Mouse (Mus musculus) midbrain, embryonic 16.5 days (tissue): Measurements from ENCODE around the gene Gm43064. TPM values are rescaled to one million over a fixed set of nuclear protein-coding genes. Genes with fewer than 3 reads are reported as not detected.

Source experiments
- ATAC-seq: fragments of 200-750 bp; cut with Nextera tagmentation; 2 replicates; pipeline ENCODE4 v1.8.0; 2017; ENCODE audit warnings: moderate TSS enrichment
- H3K27ac ChIP-seq: fragments of 300-500 bp; sonication (generic); 2 replicates; pipeline ENCODE4 v1.5.1; 2014; ENCODE audit warnings: mild to moderate bottlenecking, low read length, mixed read lengths
- H3K27me3 ChIP-seq: fragments of 300-500 bp; sonication (generic); 2 replicates; pipeline ENCODE4 v1.6.1; 2014; ENCODE audit warnings: low read depth, low read length, mixed read lengths; ENCODE audit not compliant: control insufficient read depth, insufficient read depth
- H3K36me3 ChIP-seq: fragments of 300-500 bp; sonication (generic); 2 replicates; pipeline ENCODE4 v1.6.1; 2014; ENCODE audit warnings: mild to moderate bottlenecking, low read length, moderate library complexity, mixed read lengths; ENCODE audit not compliant: control insufficient read depth, insufficient read depth
- H3K4me1 ChIP-seq: fragments of 300-500 bp; sonication (generic); 2 replicates; pipeline ENCODE4 v1.6.1; 2014; ENCODE audit warnings: mild to moderate bottlenecking, low read length, mixed read lengths; ENCODE audit not compliant: control insufficient read depth, insufficient read depth
- H3K4me2 ChIP-seq: fragments of 300-500 bp; sonication (generic); 2 replicates; pipeline ENCODE4 v1.6.1; 2014; ENCODE audit warnings: mild to moderate bottlenecking, low read length, mixed read lengths
- H3K4me3 ChIP-seq: fragments of 300-500 bp; sonication (generic); 2 replicates; pipeline ENCODE4 v1.5.1; 2014; ENCODE audit warnings: low read depth, mild to moderate bottlenecking, low read length, moderate library complexity, mixed read lengths
- H3K9ac ChIP-seq: fragments of 300-500 bp; sonication (generic); 2 replicates; pipeline ENCODE4 v1.6.1; 2014; ENCODE audit warnings: low read depth, low read length, mixed read lengths
- H3K9me3 ChIP-seq: fragments of 300-500 bp; sonication (generic); replicated peaks from 2 replicates; pipeline ENCODE4 v1.6.1; 2014; ENCODE audit warnings: mild to moderate bottlenecking, low read length, mixed read lengths; ENCODE audit not compliant: control insufficient read depth, poor library complexity, severe bottlenecking
- WGBS: fragments of 180-500 bp; shearing (Covaris S2); extraction: QIAGEN DNeasy Blood & Tissue Kit; methylation state at CpG from one replicate; pipeline ENCODE4 v1.1.7; 2014; 5-methylcytosine and 5-hydroxymethylcytosine counted together
- polyA plus RNA-seq: library from polyadenylated mRNA; unstranded; fragments of >200 nt; fragmentation: Nextera tagmentation; extraction: Ambion mirVana; gene quantifications from 2 replicates; pipeline ENCODE4 v1.2.1, GENCODE M21; 2015

Gm43064 gene
- polyA plus RNA-seq, 1 experiment from 2014 or later, result 0.15 TPM

DNA sequence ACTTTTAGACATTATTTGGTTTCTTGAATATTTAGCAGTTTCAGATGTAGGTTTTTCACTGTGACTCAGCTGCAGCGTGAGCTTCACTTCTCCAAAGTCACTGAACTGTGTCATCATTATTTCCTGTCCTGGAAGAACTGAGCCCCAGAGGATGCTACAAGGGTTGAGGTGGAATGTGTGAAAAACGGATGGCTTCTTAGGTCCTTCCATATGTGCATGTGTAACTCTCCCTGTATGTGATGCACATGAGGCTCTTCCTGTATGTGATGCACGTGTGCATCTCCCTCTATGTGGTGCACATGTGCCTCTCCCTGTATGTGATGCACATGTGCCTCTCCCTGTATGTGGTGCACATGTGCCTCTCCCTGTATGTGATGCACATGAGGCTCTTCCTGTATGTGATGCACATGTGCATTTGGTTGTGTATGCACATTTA, 63.3 kb downstream of the Gm43064 start:
- Histone ChIP-seq H3K4me2 (no peak overlapping the region), H3K27me3 (no peaks in the 10 kb centered on the region), H3K36me3 (no peaks in the 10 kb centered on the region), H3K9ac (no peak overlapping the region), H3K27ac (no peak overlapping the region), H3K9me3 (no peaks in the 10 kb centered on the region), H3K4me3 (no peak overlapping the region), H3K4me1 (no peaks in the 10 kb centered on the region)
- WGBS, result 68% methylated on average over 3 of the region's 3 CpGs
- ATAC-seq, result no peak

DNA sequence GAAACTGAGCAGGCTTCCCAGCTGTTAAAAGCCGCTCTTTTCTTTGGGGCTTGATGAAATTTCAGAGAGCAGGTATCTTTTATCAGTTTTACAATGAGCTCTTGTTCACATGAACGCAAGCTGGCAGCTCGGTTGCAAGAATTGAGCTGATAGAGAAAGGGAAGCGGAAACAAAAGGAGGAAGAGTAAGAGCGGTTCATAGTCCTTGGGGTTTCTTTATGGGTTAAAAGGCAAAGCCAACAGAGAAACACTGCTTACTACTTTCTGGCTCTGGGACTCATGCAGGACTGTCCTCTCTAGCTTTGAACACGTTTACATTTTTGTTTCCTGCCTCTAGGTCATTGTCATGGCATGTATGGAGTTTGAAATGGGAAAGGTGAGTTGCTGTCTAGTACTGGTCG, 65.0 kb downstream of the Gm43064 start:
- Histone ChIP-seq H3K9ac (no peak overlapping the region), H3K27ac (no peak overlapping the region), H3K36me3 (no peaks in the 10 kb centered on the region), H3K4me1 (no peaks in the 10 kb centered on the region), H3K9me3 (no peaks in the 10 kb centered on the region), H3K4me2 (no peak overlapping the region), H3K27me3 (no peaks in the 10 kb centered on the region), H3K4me3 (no peak overlapping the region)
- 76% methylated on average over 7 of the region's 7 CpGs for WGBS
- no peak for ATAC-seq

DNA sequence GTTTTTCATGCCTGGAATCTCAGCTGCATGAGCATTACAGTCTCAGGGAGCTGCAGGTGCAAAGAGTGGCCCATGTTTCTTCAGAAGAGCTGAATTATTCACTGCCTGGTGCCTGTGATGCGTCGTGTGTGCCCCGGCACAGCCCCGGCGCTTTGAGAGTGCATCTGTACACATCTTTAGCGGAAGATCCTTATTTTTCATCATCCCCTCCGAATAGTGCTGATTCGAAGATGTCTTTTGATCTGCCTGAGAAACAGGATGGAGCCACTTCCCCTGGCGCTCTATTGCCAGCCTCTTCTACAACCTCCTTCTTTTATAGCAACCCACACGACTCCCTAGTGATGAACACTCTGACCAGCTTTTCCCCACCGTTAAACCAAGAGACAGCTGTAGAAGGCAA, 76.6 kb downstream of the Gm43064 start:
- no peaks in the 10 kb centered on the region for H3K27me3 ChIP-seq
- H3K4me3 ChIP-seq, result no peak overlapping the region
- no peak overlapping the region for H3K4me2 ChIP-seq
- no peak overlapping the region for H3K27ac ChIP-seq
- WGBS, result 71% methylated on average over 11 of the region's 11 CpGs
- ATAC-seq, result no peak
- H3K9me3 ChIP-seq, result no peaks in the 10 kb centered on the region
- no peaks in the 10 kb centered on the region for H3K36me3 ChIP-seq
- no peaks in the 10 kb centered on the region for H3K4me1 ChIP-seq
- H3K9ac ChIP-seq, result no peak overlapping the region

DNA sequence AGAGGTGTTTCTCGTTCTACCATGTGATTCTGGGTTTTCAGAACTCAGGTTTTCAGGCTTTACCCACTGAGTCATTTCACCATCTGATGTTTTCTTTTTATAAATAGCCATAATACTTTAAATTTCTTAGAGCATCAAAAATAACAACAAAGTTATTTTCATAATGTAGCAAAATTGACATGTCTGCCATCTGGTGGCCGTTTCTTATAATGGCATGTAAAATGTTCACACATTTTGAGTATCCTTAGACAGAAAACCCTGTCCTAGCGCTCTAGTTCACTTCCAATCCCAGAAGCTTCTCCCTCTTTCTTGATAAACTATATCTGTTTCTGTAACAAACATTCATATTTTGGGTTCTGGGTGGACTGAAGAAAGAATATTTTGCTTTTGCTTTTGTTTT, 78.2 kb downstream of the Gm43064 start:
- no peak for ATAC-seq
- Histone ChIP-seq H3K27ac (no peak overlapping the region), H3K4me1 (no peaks in the 10 kb centered on the region), H3K36me3 (no peaks in the 10 kb centered on the region), H3K4me3 (no peak overlapping the region), H3K9ac (no peak overlapping the region), H3K27me3 (no peaks in the 10 kb centered on the region), H3K9me3 (no peaks in the 10 kb centered on the region), H3K4me2 (no peak overlapping the region)
- 21% methylated on average over 3 of the region's 3 CpGs for WGBS

Other genes with a start within 250 kb of the Gm43064 start
- gene Syt6, start 234.3 kb upstream of the Gm43064 start, polyA plus RNA-seq, result 14.7 and 14.8 TPM in 2 replicates
- gene Atg4a-ps, start 163.5 kb upstream of the Gm43064 start, polyA plus RNA-seq, result 0.11 and 0.29 TPM in 2 replicates
- gene Olfml3, start 71.6 kb upstream of the Gm43064 start, polyA plus RNA-seq, result 4.6 and 5.3 TPM in 2 replicates
- not detected in 2 replicates for gene Gm10964, start 70.2 kb upstream of the Gm43064 start, polyA plus RNA-seq
- 11.1 and 11.5 TPM in 2 replicates for gene Hipk1, start 18.0 kb upstream of the Gm43064 start, polyA plus RNA-seq
- 20.3 and 22.0 TPM in 2 replicates for gene Dclre1b, start 129 bp upstream of the Gm43064 start, polyA plus RNA-seq
- 20.5 and 22.8 TPM in 2 replicates for gene Ap4b1, start 53 bp upstream of the Gm43064 start, polyA plus RNA-seq
- gene Bcl2l15, start 23.0 kb downstream of the Gm43064 start, polyA plus RNA-seq, result 0.31 and 0.36 TPM in 2 replicates
- 0.39 and 0.62 TPM in 2 replicates for gene Ptpn22, start 50.2 kb downstream of the Gm43064 start, polyA plus RNA-seq
- 22.3 and 22.8 TPM in 2 replicates for gene Rsbn1, start 104.5 kb downstream of the Gm43064 start, polyA plus RNA-seq
- 21.2 and 21.9 TPM in 2 replicates for gene Phtf1, start 158.5 kb downstream of the Gm43064 start, polyA plus RNA-seq